Mouse (Mus musculus) 3134 (cell line): ENCODE measurements around the gene Iqsec1.

Experiments
- DNase-seq: peaks from one replicate; pipeline ENCODE4 v3.0.0-alpha.2; 2011; ENCODE audit warnings: low spot score; ENCODE audit not compliant: insufficient read length; ENCODE audit errors: extremely low read depth

Iqsec1 gene

DNA sequence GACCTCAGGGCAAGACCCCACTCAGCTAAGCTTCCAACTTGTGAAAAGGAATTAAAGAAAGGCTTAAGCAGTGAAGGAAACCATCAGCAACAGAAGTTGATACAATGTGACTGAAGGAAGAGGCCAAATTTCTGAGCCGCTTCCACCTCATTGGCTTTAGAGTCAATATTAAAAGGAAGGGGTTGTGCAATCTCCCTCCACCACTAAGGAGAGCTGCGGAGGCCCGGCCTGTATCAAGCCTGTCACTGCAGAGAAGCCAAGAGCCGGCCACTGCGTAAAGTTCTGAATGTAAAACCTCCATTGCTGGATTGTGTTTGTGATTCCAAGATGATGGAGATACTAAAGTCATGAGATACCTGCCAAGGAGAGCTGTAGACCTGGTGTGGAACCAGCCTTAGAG is 199.0 kb downstream of the Iqsec1 start:
- DNase-seq = no peak

DNA sequence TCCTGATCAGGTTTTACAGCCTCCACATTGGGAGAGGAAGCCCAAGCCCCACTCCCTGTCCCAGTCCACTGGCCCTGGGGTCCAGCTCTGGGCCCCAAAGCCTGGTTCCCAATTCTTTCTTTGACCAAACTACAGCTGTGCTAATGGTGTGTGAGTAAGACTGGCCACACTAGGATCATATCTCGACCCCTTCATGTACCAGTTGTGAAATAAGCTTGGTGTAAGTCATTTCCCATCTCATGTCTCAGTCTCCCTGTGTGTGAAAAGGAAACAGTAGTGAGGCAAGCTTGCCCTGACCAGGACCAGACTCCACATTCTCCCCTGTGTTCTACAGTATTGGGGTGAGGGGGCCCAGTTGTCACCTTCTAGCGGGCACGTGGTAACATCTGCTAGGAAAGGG is 200.9 kb downstream of the Iqsec1 start:
- no peak for DNase-seq

DNA sequence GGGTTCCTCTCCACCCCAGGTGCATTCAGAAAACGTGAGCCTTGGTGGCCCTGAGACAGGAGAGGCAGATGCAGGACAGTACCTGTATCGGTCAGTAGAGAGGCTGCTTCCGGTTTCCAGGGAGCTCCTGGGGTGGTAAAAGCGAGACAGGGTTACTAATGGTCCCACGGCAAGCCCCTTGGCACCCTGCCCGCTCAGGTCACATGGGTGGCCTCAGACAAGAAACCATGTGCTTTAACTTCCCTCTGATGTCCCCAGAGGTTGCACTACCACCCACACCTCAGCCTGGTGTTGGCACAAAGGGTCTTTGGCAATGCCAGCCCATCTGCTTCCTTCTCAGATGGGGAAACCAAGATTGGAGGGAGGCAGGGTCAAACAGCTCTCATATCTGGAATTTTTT is 201.4 kb downstream of the Iqsec1 start:
- no peak for DNase-seq

DNA sequence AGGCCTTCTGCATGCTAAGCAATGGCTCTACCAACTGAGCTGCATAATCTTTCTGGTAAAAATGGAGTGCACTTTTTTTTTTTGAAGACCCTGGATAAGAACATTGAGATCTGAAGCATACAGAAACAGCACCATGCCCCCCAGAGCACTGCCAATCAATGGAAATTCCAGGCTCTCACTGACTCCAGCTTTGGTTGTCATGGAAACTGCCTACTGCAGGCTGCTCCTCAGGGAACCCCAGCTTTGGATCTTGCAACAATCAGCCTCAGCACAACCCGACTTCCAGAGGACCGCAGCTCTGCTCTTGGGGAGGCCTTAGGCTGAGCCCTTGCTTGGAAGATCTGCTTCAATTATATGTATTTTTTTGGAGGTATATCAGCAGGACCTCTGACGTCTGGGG is 201.9 kb downstream of the Iqsec1 start:
- no peak for DNase-seq

DNA sequence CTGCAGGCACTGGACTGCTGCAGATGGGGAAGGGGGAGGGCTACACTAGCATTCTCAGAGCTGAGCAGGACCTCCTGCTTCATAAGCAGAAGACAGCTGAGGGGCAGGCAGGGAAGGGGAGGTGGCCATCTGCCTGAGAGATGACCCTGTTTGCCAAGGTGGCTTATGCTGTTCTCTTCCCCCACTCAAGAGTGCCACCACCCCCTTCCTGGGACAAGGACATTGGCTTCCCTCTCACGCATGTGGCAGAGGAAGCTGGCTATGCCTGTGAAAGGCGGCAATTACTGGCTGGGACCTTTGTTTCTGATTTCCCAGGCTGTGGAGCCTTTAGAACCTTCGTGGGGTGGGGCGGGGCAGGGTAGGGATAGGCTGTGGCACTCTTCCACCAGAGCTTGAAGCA is 204.5 kb downstream of the Iqsec1 start:
- no peak for DNase-seq

DNA sequence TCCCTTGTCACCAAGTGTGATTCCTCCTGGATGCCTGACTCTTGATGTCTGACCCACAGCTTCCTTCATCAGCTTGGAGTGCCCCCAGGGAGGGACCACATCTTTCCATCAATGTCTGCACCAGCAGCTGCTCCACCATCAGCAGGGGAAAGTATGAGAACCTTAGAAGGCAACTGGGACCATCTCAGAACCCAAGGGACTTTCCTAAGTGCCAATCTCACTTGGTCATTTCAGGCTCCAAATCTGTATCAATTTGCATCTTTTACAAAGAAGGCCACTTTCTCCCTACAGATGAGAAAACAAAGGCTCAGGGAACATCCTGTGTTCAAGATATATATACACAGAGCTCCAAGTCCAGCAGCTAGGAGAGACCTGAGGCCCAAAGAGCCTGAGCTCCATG is 205.3 kb downstream of the Iqsec1 start:
- no peak for DNase-seq

DNA sequence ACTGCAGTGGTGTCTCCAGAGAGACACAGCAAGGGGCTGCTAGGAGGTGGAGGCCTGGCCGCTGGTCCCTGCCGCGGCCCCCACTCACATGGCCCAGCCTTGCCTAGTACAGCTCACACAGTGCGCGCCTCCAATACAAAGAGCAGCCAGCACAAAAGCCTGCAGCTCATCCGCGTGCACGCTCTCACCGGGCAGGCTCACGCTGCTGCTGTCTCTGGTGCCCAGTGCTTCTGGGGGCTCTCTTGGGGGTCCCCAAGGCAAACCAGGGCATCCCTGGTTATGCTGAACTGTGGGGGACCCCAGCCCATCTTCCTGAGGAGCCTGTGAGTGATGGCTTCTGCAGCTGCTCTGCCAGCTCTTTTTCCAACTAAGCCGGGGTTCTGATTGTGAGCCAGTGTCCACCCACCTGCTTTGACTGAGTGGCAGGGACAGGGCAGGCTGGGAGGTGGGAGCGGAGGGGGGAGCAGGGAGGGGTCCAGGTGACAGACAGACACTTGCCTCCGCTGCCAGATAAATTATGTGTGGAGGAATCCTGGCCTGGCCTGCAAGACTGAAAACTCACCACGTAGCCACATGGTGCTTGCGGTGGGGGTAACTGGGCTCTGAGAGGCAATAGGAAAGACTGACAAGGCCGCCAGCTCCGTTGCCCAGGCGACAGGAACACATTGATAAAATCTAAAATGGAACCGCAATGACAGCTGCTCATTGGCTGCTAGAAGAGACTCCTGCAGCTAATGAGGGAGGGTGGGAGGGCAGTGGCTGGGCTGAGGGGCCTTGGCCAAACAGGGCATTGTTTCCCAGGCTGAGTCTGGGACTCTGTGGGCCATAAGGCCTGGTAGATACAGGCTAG is 206.3 kb downstream of the Iqsec1 start:
- DNase-seq = no peak

DNA sequence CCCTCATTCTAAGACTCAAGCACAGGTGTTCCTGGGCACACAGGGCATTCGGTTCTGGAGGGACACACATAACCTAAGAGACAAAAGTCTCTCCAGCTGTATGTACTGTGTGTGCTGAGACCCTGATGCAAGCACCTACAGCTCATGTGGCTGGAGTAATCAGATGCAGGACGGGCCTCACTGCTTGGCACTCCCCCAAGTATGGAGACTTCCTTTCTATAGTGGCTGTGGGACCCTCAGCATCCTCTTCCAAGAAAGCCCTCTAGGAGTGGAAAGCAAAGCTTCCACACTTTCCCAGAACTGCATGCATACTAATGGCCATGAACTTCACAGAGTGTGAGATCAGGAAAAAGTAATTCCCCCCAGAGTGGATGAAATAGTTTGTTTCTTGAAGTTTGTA is 208.0 kb downstream of the Iqsec1 start:
- no peak for DNase-seq

DNA sequence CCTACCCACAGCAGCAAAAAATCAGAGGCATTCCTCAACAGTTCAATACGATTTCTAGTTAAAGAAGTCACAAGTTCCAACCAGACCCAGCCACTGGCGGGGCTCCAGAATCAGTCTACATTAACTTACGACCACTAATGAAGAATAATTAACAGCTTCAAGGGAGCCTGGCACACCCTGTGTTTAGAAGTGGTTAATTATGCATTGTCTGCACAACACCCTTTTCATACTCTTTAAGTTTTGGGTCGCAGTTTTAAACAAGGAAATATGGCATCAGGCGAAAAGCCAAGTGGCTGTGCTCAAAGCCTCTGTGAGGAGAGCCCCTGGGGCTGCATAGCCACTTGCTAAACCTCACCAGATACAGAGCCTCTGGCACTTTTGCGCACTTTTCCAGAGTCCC is 209.6 kb downstream of the Iqsec1 start:
- DNase-seq = no peak

DNA sequence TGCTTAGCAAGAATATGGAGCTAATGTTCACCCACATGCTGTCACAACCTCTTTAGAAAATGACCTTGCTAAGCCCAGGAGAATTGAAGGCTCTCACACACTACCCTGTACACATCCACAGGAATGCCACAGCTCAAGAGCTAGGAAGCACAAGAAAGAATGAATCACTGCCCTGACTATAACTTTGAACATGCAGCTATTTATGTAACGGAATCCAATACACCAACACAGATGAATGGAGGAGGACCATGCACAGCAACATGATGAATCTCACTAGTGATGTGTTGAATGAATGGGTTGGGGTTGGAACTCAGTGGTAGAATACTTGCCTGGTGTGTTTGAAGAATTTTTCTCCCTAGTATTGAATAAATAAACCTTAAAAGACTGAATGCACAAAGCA is 211.2 kb downstream of the Iqsec1 start:
- DNase-seq = no peak

DNA sequence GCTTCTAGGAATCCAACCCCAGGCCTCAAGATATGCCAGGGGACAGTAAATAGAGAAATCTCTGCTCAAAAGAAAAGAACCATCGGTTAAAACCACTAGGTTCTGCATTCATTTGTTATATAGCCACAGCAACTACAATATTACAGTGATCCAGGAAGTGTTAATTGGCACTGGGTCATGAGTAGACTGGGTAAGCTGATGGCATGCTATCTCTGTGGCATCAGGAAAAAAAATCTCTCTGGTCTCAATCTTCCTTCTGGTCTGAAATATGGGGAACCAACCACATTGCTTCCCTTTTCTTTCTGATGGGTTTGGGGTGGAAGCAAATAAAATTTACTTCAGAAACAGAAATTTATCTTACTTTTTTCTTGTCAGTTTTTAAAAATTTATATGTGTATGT is 212.9 kb downstream of the Iqsec1 start:
- DNase-seq = no peak

DNA sequence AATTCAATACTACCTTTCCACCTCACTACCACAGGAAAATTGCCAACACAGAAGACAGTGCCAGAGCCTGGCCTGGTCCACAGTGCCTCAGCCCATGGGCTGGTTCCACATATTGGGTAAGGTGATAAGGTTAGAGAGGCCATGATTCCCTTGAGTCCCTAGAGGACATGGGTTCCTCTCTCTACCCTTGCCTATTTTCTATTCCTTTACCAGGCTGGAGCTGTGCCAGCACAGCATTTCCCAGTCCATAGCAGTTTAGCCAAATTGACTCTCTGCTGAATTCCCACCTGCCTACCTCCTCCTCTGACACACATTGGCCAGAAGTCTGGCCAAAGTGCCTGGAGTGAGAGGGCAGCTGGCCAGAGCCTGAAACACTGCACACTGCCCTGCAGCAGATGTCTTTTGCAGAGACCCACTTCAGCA is 214.7 kb downstream of the Iqsec1 start:
- no peak for DNase-seq

DNA sequence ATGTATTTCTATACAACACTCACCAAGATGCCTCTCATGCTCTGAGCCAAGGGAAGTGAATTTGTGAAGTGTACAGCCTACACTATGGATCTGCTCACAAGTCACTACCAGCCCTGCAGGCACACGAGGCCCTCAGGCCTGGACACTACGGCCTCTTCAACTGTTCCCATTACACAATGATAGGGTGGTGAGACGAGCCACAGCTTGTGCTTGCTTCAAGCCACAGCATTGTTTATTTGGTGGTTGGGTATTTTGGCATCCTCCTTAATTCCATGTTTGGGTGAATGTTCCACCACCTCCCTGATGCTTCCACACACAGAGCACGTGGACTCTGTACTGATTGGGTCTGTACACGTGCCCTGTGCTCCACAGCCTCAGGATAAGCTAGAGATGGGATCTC is 216.4 kb downstream of the Iqsec1 start:
- no peak for DNase-seq

DNA sequence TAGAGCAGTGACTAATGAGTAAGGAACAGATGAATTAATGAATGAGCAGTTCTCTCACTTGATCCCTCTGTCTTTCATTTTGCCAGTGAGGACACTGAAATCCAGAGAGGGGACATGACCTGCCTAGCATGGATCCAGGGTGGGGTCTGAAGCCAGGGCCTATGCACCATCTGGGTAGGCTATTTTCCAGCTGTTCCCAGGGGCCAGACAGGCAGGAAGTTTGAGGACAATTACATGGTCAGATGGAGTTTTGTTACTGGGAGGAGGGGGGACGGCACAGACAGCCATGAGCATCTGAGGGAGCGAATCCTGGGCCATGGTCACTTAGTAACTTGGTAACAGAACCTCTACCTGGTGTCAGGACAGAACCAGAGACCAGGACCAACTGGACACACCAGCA is 220.0 kb downstream of the Iqsec1 start:
- DNase-seq = no peak

DNA sequence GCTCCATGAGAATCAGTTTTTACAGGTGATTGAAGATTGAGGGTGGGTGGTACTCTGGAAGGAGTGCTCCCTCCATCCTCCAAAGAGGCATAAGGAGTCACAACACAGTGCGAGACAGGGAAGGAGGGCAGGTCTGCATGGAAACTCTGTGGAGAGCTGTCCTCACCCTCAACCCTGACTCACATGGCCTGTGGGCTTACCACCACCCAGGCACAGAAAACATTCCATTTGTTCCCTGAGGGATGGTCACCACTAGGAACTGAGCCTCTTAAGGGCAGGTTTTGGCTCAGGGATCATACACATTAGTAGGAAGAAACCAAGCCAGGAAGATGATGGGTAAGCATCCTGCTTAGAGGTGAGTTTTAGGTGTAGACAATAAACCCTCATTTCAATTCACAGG is 220.6 kb downstream of the Iqsec1 start:
- DNase-seq = peak; percentile 60

DNA sequence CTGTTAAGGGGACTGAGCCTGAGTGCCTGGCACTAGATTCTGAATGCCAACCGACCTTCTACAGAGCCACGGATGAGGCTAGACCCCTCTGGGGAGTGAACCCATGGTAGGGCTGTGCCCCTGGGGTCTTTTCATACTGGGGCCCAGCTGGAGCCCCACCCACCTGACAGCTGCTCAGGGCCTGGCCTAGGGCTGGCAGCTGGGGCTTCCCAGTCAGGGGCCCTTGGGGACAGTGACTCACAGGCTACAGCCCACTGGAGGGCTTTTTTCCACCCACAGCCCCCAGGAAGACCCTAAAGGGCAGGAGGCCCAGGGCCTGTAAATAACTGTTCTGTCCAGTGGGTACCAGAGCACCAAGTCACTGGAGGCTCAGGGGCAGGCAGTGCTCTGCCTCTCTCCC is 223.7 kb downstream of the Iqsec1 start:
- DNase-seq = peak; percentile 40

DNA sequence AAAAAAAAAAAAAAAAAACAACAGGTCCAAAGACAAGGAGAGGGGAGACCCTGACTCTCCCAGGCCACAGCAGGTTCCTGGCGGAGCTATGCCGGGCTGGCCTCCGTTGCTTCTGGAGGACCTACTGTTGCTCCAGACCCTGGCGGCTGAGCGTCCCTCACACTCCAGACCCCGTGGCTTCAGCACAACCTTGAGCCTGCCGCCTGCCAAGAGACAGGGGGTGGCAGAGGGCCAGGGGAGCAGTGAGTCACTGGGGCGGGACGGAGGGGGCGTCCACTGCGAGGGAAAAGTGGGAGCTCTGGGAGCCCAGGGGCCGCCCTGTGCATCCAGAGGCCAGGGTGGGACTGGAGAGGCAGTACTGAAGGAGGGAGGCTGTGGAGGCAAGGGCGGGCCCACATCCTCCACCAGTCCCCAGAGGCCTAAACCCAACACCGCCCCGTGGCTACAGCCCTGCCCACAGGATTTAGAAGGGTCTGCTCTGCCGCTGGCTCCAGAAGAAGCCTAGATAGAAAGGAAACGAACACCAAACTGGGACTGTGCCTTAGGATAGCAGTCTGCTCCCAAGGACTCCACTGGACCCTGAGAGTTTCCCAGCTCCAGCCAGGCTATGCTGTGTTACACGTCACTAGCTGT is 224.4 kb downstream of the Iqsec1 start:
- DNase-seq = peak; percentile 94

DNA sequence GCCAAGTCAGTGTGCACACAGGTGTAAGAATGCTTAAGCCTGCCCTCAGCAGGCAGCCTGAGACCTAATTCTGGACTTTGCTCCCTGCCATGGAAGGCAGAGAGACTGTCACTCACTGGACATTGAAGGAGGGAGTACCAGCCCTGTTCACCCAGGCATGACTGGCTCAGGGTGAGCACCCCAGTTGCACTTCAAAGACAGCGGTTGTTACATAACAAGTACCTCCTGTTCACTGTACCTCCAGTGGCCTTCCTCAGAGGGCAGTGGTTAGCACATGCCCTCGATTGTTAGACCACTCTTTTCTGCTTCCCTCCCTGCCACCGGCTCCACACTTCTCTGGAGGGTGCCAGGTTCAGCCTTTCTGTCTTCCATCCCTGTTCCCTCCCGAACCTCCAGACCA is 225.2 kb downstream of the Iqsec1 start:
- DNase-seq = no peak

DNA sequence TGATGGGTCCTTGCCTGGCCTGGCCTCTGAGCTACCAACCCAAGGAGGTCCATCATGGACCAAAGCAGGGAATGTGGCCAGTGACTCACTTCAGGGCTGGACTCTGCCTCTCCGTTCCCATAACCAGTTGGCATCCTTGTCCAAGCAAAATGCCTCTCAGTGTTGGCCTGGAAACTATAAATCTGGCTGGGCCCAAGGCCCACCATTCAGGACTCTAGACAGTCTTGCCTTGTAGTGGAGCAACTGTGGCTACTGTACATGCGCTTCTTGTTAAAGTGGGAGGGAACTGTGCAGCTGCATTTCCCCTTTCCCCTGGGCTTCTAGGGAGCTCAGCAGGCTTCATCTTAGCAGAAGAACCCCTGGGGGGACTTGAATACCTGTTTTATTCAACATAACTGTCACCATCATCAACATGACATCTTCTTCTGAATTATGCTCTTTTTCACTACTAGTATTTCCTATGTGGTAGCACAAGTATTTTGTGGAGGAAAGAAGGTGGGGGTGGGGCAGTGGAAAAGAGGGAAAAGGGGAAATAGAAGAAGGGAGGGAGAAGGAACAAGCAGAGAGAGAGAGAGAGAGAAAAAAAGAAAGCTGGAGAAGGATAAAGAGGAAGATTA is 226.3 kb downstream of the Iqsec1 start:
- no peak for DNase-seq

DNA sequence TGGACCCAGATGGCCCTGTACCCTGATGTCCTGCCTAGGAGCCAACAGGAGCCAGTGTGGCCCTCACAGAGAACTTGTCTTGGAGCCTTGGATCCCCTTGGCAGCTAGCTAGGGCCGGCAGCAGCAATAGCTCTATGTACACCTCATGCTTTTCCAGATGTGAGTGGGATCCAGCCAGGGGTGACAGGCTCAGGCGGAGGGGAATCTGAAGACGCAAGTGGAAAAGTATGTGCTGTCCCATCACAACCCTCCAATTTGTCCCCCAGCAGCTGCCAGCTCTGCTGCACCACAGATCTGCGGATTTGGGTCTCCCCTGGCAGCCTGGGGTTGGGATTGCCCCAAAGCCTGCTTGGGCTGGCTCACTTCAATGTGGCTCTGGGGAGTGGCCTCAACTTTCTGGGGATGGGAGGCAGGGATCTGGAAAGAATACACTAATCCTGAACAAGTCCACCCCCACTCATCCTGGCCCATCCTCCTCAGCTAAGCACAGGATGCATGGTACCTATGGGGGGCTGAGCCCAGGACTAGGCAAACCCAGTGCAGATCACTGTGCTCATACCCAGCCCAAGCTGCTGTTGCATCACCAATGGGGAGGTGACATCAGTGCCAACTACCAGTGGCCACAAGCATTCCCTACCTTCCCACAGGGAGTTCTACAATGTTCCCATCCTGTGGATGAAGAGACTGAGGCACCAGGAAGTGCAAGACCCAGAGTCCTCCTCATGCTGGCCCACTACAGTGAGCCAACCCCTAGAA is 227.0 kb downstream of the Iqsec1 start:
- peak; percentile 80 for DNase-seq

DNA sequence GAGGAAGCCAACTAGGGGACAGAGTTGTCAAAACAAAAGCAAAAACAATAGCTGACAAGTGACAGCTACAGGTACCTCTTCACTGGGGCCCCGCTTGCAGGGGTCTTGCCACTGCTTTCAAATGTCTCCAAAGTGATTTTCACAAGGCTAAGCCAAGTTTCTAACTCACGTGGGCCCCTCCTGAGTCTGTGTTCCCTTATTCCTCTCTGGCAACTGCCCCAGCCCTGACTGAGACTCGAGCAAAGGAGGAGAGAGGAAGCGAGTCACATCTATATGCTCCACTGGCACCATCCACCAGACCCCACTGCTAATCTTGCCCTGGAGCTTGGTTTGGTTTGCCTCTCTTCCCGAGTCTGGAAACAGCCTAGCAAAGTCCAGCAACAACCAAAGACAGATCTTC is 227.6 kb downstream of the Iqsec1 start:
- no peak for DNase-seq
